Mouse (Mus musculus): ENCODE results near the gene Rangap1.
"Not testable (repeated sequence)": the region's sequence is repeated elsewhere in the genome, so short reads cannot be mapped to it uniquely, and the experiment has no call there.

Gene Rangap1

GRCm38 (mm10) chr15:81742368-81742767 is 3.0 kb downstream of the Rangap1 start:
- not testable (repeated sequence) for DNase-seq (ENCODE audit: low read depth, low spot score)

DNA sequence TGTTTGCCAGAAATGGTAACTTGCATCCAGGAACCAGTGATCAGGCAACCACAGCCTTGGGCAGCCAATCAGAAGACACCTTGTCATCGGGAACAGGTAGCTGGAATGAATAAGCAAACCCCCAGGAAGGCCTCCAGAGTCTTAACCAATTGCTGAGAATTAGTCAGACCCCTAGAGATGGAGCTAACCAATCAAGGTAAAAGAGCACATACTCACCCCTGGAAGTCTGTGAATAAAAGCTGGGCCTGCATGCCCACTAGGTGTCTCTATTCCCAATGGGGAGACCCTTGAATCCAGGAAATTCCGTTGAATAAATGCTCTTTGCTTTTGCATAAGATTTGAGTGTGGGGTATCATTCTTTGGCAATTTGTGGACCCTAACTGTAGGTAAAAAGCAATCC is 5.4 kb downstream of the Rangap1 start:
- no peak for DNase-seq (ENCODE audit: low read depth, low spot score)

DNA sequence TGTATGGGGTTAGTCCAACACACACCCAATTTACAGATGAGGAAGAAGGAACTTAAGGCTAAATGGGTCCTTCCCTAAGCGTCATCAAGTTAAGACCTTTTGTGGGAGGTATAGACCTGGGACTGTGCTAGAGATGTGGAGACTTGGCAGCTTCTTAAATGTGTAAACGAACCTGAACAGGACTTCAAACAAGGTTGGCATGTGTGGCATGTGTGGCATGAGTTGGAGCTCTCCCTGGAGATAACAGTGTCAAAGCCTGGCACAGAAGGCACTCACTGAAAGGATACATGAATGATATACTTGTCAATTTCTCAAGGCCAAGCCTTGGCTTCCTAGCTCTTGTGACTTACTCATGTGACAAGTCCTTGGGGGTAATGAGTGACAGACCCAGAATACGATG is 6.0 kb downstream of the Rangap1 start:
- DNase-seq (ENCODE audit: low read depth, low spot score) = no peak

- no peak for DNase-seq (ENCODE audit: low read depth, low spot score)
Measured at GRCm38 (mm10) chr15:81735075-81735474, 10.3 kb downstream of the Rangap1 start.

DNA sequence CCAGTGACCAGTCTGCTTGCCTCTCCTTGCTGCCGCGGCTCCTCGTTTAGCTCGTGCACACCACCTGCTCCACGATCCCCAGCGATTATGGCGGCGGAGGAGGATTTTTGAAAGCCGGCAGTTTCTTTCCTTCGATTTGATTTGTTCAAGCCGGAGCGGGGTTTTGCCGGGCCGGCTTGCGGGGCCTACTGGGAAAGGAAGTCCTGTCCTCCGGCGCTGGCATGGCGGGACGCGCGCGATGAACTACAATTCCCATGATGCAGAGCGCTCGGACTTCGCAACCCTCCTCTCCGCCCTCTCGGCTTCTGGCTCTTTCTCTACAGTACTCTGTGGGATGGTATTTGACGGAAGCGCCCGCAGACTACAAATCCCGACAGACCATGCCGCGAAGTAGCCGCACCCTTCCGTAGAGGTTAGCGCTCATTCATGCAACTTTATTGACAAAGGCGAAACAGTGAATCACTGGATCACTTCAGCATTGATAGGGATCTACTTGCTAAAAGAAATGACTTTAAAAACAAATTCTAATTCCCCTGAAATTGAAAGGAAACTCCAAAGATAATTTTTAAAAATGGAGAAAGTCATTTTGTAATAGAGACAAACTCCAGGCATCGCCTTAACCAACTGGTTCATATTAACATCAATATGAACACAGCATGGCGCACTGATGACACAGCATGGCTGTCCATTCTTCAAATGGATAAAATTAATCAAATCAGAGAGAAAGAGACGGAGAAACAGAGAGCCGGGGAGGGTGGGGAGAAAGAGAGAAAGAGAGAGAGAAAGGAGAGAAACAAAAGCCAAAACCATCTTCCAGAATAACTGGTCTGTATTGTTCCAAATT is 15.3 kb downstream of the Rangap1 start:
- DNase-seq (ENCODE audit: low read depth, low spot score) = peak; percentile 98

- DNase-seq (ENCODE audit: low read depth, low spot score) = peak; percentile 47
Measured at GRCm38 (mm10) chr15:81729241-81729791, 16.0 kb downstream of the Rangap1 start.

DNA sequence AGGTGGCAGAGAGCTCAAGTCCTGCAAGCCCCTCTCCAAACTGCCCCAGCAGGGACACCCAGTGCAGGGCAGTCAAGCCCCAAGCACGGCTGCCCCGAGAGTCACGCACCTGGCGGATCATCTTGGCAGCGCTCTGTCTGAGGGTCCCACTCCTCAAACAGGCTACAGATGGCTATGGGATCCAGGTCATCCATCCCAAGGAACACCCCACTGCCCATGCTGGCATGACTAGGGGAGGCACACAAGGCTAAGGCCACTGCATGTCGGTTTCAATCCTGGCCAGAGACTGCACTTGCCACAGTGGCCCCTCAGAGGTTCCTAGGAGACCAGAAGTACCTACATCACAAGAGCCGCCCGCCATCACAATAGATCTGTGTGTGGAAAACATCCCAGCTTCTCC is 19.4 kb downstream of the Rangap1 start:
- no peak for DNase-seq (ENCODE audit: low read depth, low spot score)

DNA sequence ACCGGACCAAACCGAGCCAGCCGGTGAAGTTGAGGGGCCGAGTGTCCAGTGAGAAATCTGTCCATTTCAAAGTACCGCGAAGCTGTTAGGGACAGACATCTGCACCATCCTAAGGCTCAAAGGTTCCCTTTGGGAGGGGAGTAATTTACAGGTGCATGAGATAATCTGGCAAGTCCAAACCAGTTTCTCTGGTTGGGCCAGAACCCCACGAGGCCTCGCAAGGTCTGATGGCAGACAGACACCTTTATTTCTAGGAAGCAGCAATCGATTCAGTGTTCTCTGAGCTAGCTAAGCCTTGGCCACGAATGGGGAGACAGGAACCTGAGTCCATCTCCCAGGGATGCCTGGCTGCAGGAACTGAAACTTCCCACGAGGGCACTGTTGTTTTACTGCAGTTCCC is 21.7 kb downstream of the Rangap1 start:
- DNase-seq (ENCODE audit: low read depth, low spot score) = no peak

DNA sequence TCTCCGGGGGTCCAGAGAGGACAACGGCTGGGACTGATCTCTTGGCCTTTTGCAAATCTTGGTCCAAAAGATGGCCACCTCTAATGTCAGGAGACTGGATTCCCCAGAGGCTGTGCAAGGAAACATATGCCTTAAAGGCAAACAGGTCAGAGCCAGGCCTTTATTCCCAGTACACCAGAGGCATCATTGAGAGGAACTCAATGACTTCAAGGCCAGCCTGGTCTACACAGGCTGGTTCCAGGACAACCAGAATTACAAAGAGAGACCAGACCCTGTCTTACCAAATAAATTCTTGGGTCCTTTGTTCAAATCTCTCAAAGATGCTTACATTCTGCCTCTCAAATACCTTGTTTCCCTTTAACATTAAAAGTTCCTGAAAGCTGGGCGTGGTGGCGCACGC is 23.0 kb downstream of the Rangap1 start:
- DNase-seq (ENCODE audit: low read depth, low spot score) = no peak

- DNase-seq (ENCODE audit: low read depth, low spot score) = no peak
Measured at GRCm38 (mm10) chr15:81719139-81719531, 26.2 kb downstream of the Rangap1 start.

- no peak for DNase-seq (ENCODE audit: low read depth, low spot score)
Measured at GRCm38 (mm10) chr15:81718336-81719138, 26.8 kb downstream of the Rangap1 start.

DNA sequence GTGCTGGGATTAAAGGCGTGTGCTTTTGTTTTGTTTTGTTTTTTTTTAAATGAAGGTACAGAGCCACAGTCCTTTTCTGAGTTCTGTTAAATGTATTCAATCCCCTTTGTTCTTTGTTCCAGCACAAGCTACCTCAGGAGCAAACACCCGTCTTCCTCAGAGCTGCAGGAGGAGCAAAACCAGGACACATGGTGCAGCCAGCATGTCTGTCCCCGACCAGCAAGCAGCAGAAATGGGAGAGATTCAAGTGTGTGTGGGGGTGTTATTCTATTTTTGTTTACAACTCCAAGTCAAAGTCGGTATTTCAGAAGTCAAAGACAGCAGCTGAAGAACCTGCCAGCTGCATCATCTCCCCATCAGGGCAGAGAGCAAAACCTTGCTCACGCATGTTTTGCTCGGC is 31.6 kb downstream of the Rangap1 start:
- no peak for DNase-seq (ENCODE audit: low read depth, low spot score)

DNA sequence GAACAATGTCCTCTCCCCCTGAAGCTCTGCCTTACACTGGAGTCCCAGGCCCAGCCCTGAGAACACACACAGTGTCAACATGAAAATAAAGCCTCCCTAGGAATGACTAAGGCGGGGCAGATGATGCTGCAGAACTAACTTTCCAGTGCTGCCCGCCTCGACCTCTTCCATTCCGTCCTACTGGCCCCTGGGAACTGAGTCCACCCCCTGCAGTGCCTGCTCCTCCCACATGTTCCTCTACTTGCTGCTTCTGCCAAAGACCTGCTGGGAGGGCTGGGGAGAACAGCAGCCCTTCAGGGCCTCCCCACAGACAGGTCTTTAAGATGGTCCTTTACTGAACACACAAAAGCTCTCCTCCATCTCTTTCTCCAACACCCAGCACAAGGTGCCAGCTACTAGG is 34.5 kb downstream of the Rangap1 start:
- no peak for DNase-seq (ENCODE audit: low read depth, low spot score)

DNA sequence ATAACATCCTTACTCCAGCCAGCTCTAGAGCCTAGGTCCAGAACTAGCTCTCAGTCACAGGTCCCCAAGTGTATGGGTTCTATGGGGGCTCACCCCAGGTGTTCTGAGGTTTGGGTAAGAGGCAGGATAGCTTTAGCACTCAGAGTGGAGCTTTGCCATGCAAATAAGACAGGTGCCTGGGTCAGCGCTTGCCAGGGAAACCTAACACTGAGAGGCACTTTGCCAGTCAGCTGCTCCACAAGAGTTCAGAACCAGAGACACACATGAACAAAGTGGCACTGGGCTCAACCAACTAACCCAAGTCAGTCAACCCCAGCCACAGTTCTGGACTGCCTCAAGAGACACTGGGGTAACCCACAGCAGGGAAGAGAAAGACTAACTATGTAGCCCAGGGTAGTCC is 35.6 kb downstream of the Rangap1 start:
- DNase-seq (ENCODE audit: low read depth, low spot score) = no peak

GRCm38 (mm10) chr15:81708991-81709390 is 36.3 kb downstream of the Rangap1 start:
- no peak for DNase-seq (ENCODE audit: low read depth, low spot score)

DNA sequence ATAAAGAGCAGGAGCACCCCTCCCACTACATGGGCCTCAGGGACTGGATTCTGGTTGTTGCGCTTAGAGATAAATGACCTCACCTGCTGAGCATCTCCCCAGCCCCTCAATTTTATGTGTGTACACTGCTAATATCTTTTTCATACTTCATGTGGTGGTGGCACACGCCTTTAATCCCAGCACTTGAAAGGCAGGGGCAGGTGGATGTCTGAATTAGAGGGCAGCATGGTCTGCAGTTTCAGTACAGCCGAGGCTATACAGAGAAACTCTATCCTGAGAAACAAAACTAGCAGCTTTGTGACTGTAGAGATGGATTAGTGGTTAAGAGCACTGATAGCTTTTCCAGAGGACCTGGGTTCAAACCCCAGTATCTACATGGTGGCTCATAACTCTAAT is 42.2 kb downstream of the Rangap1 start:
- no peak for DNase-seq (ENCODE audit: low read depth, low spot score)

DNA sequence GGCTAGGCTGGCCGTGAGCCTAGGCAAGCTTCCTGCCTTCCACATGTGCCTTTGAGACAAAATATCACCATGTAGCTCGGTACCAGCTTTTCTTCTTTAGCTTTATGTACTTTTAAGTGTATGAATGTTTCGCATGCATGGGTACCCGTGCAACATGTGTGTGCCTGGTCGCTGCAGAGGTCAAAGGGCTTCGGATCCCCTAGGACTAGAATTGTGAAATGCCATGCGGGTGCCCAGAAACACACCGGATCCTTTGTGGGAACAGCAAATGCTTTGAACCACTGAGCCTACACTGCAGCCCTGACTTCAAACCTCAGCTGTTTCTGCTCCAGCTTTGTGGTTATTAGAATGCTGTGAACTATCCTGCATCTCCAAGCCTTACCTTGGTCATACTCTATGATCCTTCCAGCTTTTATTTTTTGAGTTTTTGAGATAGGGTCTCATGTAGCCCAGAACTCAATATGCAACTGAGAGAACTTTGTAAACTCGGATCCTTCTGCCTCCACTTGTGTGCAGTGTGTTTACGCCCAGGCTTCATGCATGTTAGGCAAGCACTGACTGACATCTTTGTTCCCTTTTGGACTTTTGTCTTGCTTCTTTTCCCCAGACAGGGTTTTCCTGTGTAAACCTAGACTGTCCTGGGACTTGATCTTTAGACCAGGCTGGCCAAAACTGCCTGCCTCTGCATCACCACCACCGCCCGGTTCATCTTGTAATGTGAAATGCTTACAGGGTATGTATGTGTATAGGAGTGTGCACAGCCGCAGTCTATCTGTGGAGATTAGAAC is 42.8 kb downstream of the Rangap1 start:
- peak; percentile 11 for DNase-seq (ENCODE audit: low read depth, low spot score)

- peak; percentile 14 for DNase-seq (ENCODE audit: low read depth, low spot score)
Measured at GRCm38 (mm10) chr15:81701350-81701749, 44.0 kb downstream of the Rangap1 start.

GRCm38 (mm10) chr15:81700601-81701000 is 44.7 kb downstream of the Rangap1 start:
- no peak for DNase-seq (ENCODE audit: low read depth, low spot score)

GRCm38 (mm10) chr15:81700161-81700560 is 45.2 kb downstream of the Rangap1 start:
- no peak for DNase-seq (ENCODE audit: low read depth, low spot score)

GRCm38 (mm10) chr15:81698532-81698931 is 46.8 kb downstream of the Rangap1 start:
- DNase-seq (ENCODE audit: low read depth, low spot score) = no peak

DNA sequence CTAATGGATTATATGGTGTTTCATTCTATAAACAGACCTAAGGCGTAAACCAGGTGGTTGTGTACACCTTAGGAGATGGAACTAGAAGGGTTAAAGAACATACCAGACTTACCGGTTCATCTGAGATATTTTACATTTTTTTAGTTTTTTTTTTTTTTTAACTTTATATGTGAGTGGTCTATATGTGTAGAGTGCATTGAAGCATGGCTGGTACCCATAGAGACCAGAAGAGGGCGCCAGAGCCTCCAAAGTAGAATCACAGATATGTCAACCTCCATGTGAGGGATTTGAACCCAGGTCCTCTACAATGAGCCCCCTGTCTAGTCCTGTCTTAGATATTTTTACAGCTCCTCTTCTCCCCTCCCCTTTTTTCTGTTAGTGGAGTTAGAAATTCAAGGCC is 47.5 kb downstream of the Rangap1 start:
- DNase-seq (ENCODE audit: low read depth, low spot score) = peak; percentile 61

Data from A20 (cell line).